Mouse (Mus musculus) megakaryocyte, embryonic 14.5 days (primary cell): Measurements from ENCODE around the gene Gramd1a.

Source experiments
- FLI1 ChIP-seq: IDR thresholded peaks from 2 replicates; pipeline ENCODE4 v1.6.1; 2012; ENCODE audit warnings: low read length, inconsistent platforms, mixed read lengths
- GATA1 ChIP-seq: IDR thresholded peaks from 3 replicates; pipeline ENCODE4 v1.6.1; 2012; ENCODE audit warnings: mixed read lengths, low read length, inconsistent platforms, borderline replicate concordance

GRCm38 (mm10) chr7:31114646-31115045, 41.0 kb downstream of the Gramd1a start:
- no peak for TF ChIP-seq FLI1
- TF ChIP-seq GATA1 = no peak
